In genomic region chrX:164763764-164764445, GRCm38 (mm10) we compare ENCODE assay signal across 11 mouse cellular contexts.
DNase-seq lines count a peak whose midpoint lies in the region; ATAC-seq and TF ChIP-seq lines count a peak whose summit lies in the region.
"Had no signal": no experiment of that assay in that cellular context is flagged by ENCODE, and none has a peak within 500 bp of the region (broad histone marks: within the 10 kb centered on the region; RNA-seq: fewer than 3 reads in every experiment).

No protein-coding gene starts in this region.

- DNase-seq in gastrocnemius, postnatal 10 days = peak; percentile 4
- no peak for DNase-seq in gastrocnemius, adult 8-10 months (ENCODE audit: low spot score in 2 of 2)
- no peak for DNase-seq in lung, adult 18-20 months
- peak; percentile 82 for DNase-seq in hindbrain, postnatal 0 days (ENCODE audit: low spot score)
- DNase-seq in frontal cortex, postnatal 36 days (ENCODE audit: low spot score in 2 of 2) = no peak
- DNase-seq: adrenal gland, postnatal 25 days had no signal

- no peaks in the 10 kb centered on the region for H3K36me3 ChIP-seq in lung, embryonic 16.5 days (ENCODE audit: control insufficient read depth, insufficient read depth, low read length)
- H3K36me3 ChIP-seq in hindbrain, postnatal 0 days (ENCODE audit: insufficient read depth, low read length) = no peaks in the 10 kb centered on the region
- no peaks in the 10 kb centered on the region for H3K36me3 ChIP-seq in midbrain, embryonic 16.5 days (ENCODE audit: control insufficient read depth, insufficient read depth, low read length)
- H3K36me3 ChIP-seq: embryonic facial prominence, embryonic 12.5 days; limb, embryonic 15.5 days had no signal

- H3K4me2 ChIP-seq in lung, embryonic 16.5 days (ENCODE audit: low read depth, low read length) = no peak overlapping the region
- H3K4me2 ChIP-seq in hindbrain, postnatal 0 days (ENCODE audit: low read depth, low read length) = no peak overlapping the region
- H3K4me2 ChIP-seq in midbrain, embryonic 16.5 days (ENCODE audit: low read length) = no peak overlapping the region
- H3K4me2 ChIP-seq: embryonic facial prominence, embryonic 12.5 days; limb, embryonic 15.5 days had no signal

- no peak overlapping the region for H3K27ac ChIP-seq in lung, embryonic 16.5 days (ENCODE audit: low read length)
- H3K27ac ChIP-seq in hindbrain, postnatal 0 days = no peak overlapping the region
- H3K27ac ChIP-seq in midbrain, embryonic 16.5 days (ENCODE audit: low read length) = no peak overlapping the region
- H3K27ac ChIP-seq: embryonic facial prominence, embryonic 12.5 days; limb, embryonic 15.5 days had no signal

- H3K9me3 ChIP-seq in lung, embryonic 16.5 days (ENCODE audit: control insufficient read depth, low read length) = no peaks in the 10 kb centered on the region
- no peaks in the 10 kb centered on the region for H3K9me3 ChIP-seq in hindbrain, postnatal 0 days (ENCODE audit: low read length)
- H3K9me3 ChIP-seq in midbrain, embryonic 16.5 days (replicated peaks; ENCODE audit: control insufficient read depth, low read length, poor library complexity, severe bottlenecking) = no peaks in the 10 kb centered on the region
- H3K9me3 ChIP-seq: embryonic facial prominence, embryonic 12.5 days; limb, embryonic 15.5 days had no signal

- WGBS in lung, embryonic 16.5 days = 32% methylated on average over 2 of the region's 2 CpGs
- WGBS in hindbrain, postnatal 0 days = 38% methylated on average over 2 of the region's 2 CpGs
- 46% methylated on average over 2 of the region's 2 CpGs for WGBS in midbrain, embryonic 16.5 days

- peak; percentile 97 for ATAC-seq in lung, embryonic 16.5 days (ENCODE audit: low read depth)
- peak; percentile 96 for ATAC-seq in hindbrain, postnatal 0 days
- peak; percentile 91 for ATAC-seq in midbrain, embryonic 16.5 days
- ATAC-seq in megakaryocyte-erythroid progenitor cell, adult 5-6 weeks (replicated peaks; ENCODE audit: low FRiP score, low TSS enrichment, poor library complexity, severe bottlenecking) = no peak

- H3K4me1 ChIP-seq in lung, embryonic 16.5 days (replicated peaks; ENCODE audit: control insufficient read depth, insufficient read depth, low read length) = no peaks in the 10 kb centered on the region
- no peaks in the 10 kb centered on the region for H3K4me1 ChIP-seq in hindbrain, postnatal 0 days (ENCODE audit: insufficient read depth, low read length)
- H3K4me1 ChIP-seq in midbrain, embryonic 16.5 days (ENCODE audit: control insufficient read depth, insufficient read depth, low read length) = no peaks in the 10 kb centered on the region
- H3K4me1 ChIP-seq: embryonic facial prominence, embryonic 12.5 days; limb, embryonic 15.5 days had no signal

- no peaks in the 10 kb centered on the region for H3K27me3 ChIP-seq in lung, embryonic 16.5 days (ENCODE audit: control insufficient read depth, insufficient read depth, low read depth, low read length)
- H3K27me3 ChIP-seq in hindbrain, postnatal 0 days (ENCODE audit: insufficient read depth, low read length) = no peaks in the 10 kb centered on the region
- no peaks in the 10 kb centered on the region for H3K27me3 ChIP-seq in midbrain, embryonic 16.5 days (ENCODE audit: control insufficient read depth, insufficient read depth, low read depth, low read length)
- H3K27me3 ChIP-seq: limb, embryonic 15.5 days had no signal

- H3K9ac ChIP-seq in lung, embryonic 16.5 days (ENCODE audit: low read length) = no peak overlapping the region
- no peak overlapping the region for H3K9ac ChIP-seq in hindbrain, postnatal 0 days (replicated peaks; ENCODE audit: low read length)
- H3K9ac ChIP-seq in midbrain, embryonic 16.5 days (ENCODE audit: low read depth, low read length) = no peak overlapping the region
- H3K9ac ChIP-seq: embryonic facial prominence, embryonic 12.5 days; limb, embryonic 15.5 days had no signal

- TF ChIP-seq CTCF in hindbrain, postnatal 0 days (IDR thresholded peaks at IDR 0.05; ENCODE audit: low read depth) = no peak

- H3K4me3 ChIP-seq in lung, embryonic 16.5 days (ENCODE audit: low read length) = no peak overlapping the region
- no peak overlapping the region for H3K4me3 ChIP-seq in hindbrain, postnatal 0 days (ENCODE audit: low read length)
- H3K4me3 ChIP-seq in midbrain, embryonic 16.5 days (ENCODE audit: low read depth, low read length) = no peak overlapping the region
- H3K4me3 ChIP-seq: embryonic facial prominence, embryonic 12.5 days; limb, embryonic 15.5 days had no signal

Comparison
In these comparisons a context has a peak if more than half of its experiments do, and no peak if none do; other contexts are left out.
1. DNase-seq: peak in gastrocnemius, postnatal 10 days (single experiment) and hindbrain, postnatal 0 days (single experiment); none in gastrocnemius, adult 8-10 months (0 of 2), lung, adult 18-20 months (0 of 2) and frontal cortex, postnatal 36 days (0 of 2).